In the genomic region with DNA sequence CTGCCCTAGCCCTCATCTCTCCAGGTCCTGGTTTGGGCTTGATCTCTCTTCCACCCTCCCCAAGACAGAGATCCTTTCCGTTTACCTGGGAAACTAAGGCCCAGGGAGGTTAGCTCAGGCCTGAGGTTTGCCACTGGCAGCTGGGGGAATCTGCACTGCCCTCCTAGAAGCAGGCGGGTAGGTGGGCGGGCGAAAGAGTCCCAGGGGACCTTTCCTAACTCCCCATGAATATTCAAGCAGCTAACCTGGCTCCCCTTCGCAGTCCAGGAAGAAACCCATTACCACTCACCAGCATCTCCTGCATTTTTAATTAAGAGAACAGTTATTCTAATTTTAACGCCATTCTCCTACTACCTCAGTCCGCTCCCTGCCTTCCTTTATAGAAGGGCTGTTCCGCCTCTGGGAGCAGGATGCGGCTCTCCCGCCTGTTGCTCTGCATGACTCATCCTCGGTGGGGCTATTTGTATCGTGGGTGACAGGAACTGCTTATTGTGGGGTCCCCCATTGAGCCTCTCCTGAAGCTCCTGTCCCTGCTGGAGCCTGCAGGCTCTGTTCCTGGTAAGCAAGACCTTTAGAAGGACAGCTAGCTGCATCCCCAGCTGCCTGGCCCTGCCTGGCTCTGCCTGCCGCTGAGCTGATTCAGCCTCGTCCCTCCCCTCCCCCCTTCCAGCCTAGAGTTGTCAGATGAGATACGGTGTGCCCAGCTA, we compare ENCODE assay signal across 8 mouse cellular contexts. TPM values are rescaled to one million over a fixed set of nuclear protein-coding genes. Genes with fewer than 3 reads are reported as not detected.
DNase-seq lines count a peak whose midpoint lies in the region; ATAC-seq and TF ChIP-seq lines count a peak whose summit lies in the region.

No protein-coding gene starts in this region.

- ATAC-seq in liver, postnatal 0 days, result no peak

- no peak for TF ChIP-seq EP300 in liver, postnatal 0 days (IDR thresholded peaks at IDR 0.05; ENCODE audit: low read depth)

- H3K4me3 ChIP-seq in liver, postnatal 0 days (ENCODE audit: low read depth, low read length), result no peak overlapping the region
- no peak overlapping the region for H3K4me3 ChIP-seq in cortical plate, adult 2 months (ENCODE audit: insufficient read depth, low read length)
- peak overlapping the region; percentile 40 for H3K4me3 ChIP-seq in hindbrain, embryonic 10.5 days

- no peaks in the 10 kb centered on the region for H3K27me3 ChIP-seq in liver, postnatal 0 days (ENCODE audit: insufficient read depth, low read length)
- peaks cover 22% of the 10 kb centered on the region for H3K27me3 ChIP-seq in hindbrain, embryonic 10.5 days (ENCODE audit: insufficient read depth, poor library complexity, severe bottlenecking)

- intact Hi-C loops in left cerebral cortex, postnatal 36 days (cut with DNase I), result no loop called here

- H3K4me1 ChIP-seq in liver, postnatal 0 days (ENCODE audit: insufficient read depth), result peaks cover 6% of the 10 kb centered on the region
- peaks cover 7% of the 10 kb centered on the region for H3K4me1 ChIP-seq in cortical plate, adult 2 months (ENCODE audit: control insufficient read depth, insufficient read depth, low read length)
- peaks cover 18% of the 10 kb centered on the region for H3K4me1 ChIP-seq in hindbrain, embryonic 10.5 days (replicated peaks)

- WGBS in liver, postnatal 0 days (ENCODE audit: insufficient replicate concordance), result 26% methylated on average over 15 of the region's 15 CpGs
- 6% methylated on average over 15 of the region's 15 CpGs for WGBS in hindbrain, embryonic 10.5 days

- no peaks in the 10 kb centered on the region for H3K9me3 ChIP-seq in liver, postnatal 0 days (ENCODE audit: low read length)
- H3K9me3 ChIP-seq in hindbrain, embryonic 10.5 days, result no peaks in the 10 kb centered on the region

- peak; percentile 78 for DNase-seq in liver
- no peak for DNase-seq in liver, postnatal 0 days
- DNase-seq in hindbrain, embryonic 10.5 days (ENCODE audit: low spot score), result peak; percentile 25
- peak; percentile 65 to 72 for DNase-seq in left cerebral cortex, postnatal 36 days (ENCODE audit: low spot score in 2 of 2)
- peak; percentile 51 for DNase-seq in retina, postnatal 1 day
- no peak for DNase-seq in spleen, postnatal 36 days (ENCODE audit: low spot score in 2 of 2)
- DNase-seq in cerebellum, adult 11 months, result no peak

- H3K27ac ChIP-seq in liver, postnatal 0 days (ENCODE audit: low read depth), result no peak overlapping the region
- H3K27ac ChIP-seq in cortical plate, adult 2 months (ENCODE audit: insufficient read depth, low read length), result peak overlapping the region; percentile 88
- peak overlapping the region; percentile 36 for H3K27ac ChIP-seq in hindbrain, embryonic 10.5 days

- TF ChIP-seq POLR2A in cortical plate, adult 2 months (IDR thresholded peaks at IDR 0.05; ENCODE audit: extremely low read depth, insufficient read depth, low read length), result no peak

- no peak for TF ChIP-seq CTCF in liver, postnatal 0 days (IDR thresholded peaks at IDR 0.05; ENCODE audit: low read depth)
- TF ChIP-seq CTCF in cortical plate, adult 2 months (IDR thresholded peaks at IDR 0.05; ENCODE audit: extremely low read depth, insufficient read depth, low read length), result no peak

- H3K4me2 ChIP-seq in liver, postnatal 0 days (ENCODE audit: low read depth, low read length), result no peak overlapping the region

- no peaks in the 10 kb centered on the region for H3K36me3 ChIP-seq in liver, postnatal 0 days (replicated peaks; ENCODE audit: insufficient read depth, low read length)
- H3K36me3 ChIP-seq in hindbrain, embryonic 10.5 days, result no peaks in the 10 kb centered on the region

- H3K9ac ChIP-seq in liver, postnatal 0 days (replicated peaks), result no peak overlapping the region

RNA-seq across cellular contexts. Expression of a gene that starts 12.5 kb away (rescaled TPM):
- 4.0 and 4.2 TPM in 2 replicates for polyA plus RNA-seq in liver, postnatal 0 days (2015; fragmentation: Nextera tagmentation; extraction: Ambion mirVana)
- 186 and 194 TPM in 2 replicates for polyA plus RNA-seq in cortical plate, adult 2 months (2012; rRNA removed)
- 11.3 and 13.8 TPM in 2 replicates for polyA plus RNA-seq in hindbrain, embryonic 10.5 days (2016; fragmentation: Nextera tagmentation; extraction: Ambion mirVana)
- total RNA-seq in left cerebral cortex, postnatal 36 days (2021), result 100 to 1,000 TPM; 352 to 390 TPM

Comparison
In these comparisons a context has a peak if more than half of its experiments do, and no peak if none do; other contexts are left out.
1. DNase-seq: peak in liver (single experiment), hindbrain, embryonic 10.5 days (single experiment), left cerebral cortex, postnatal 36 days (2 of 2) and retina, postnatal 1 day (single experiment); none in liver, postnatal 0 days (single experiment), spleen, postnatal 36 days (0 of 2) and cerebellum, adult 11 months (single experiment).
2. RNA of a gene that starts 12.5 kb away (polyA plus RNA-seq): 186 to 194 TPM in cortical plate, adult 2 months; 11.3 to 13.8 TPM in hindbrain, embryonic 10.5 days and 4.0 to 4.2 TPM in liver, postnatal 0 days; every median in the first group is over 10 times any median in the second.